Mouse (Mus musculus): ENCODE data around the gene Fars2.
"Not testable (repeated sequence)": the region's sequence is repeated elsewhere in the genome, so short reads cannot be mapped to it uniquely, and the experiment has no call there.

Fars2 gene

DNA sequence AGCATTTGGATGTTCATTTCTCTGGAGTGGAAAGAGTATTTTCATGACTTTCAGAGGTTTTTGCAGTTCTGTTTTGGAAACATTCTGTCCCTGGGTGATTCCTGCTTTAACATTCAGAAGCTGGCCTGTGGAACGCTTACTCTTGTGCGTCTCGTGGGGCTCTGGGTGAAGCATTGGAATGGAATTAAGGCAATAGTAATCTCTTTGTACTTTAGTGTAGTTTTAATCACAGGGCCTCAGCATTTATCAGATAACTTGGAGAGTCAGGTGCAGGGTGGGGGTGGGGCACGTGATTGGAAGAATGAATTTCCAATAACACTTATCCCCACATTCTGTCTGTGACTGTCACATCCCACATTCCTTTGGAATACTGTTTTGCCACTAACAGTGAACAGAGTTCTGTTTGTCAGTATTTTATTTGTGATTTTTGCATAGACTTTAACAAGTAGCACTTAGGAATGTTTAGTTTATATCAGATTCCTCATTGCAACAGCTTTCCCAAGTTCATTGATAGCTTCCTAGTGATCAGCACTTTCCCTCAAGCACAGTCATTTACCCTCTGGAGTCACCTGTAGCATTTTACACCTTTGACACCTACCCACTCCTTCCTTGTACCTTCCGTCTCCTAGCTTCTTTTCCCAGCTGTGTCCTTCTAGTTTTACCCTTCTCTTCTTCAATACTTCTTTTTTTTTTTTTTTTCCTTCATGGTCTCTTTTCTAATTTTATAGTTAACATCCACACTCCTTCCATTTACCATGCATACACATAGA is 23.2 kb downstream of the Fars2 start:
- DNase-seq (ENCODE audit: low spot score) = no peak

DNA sequence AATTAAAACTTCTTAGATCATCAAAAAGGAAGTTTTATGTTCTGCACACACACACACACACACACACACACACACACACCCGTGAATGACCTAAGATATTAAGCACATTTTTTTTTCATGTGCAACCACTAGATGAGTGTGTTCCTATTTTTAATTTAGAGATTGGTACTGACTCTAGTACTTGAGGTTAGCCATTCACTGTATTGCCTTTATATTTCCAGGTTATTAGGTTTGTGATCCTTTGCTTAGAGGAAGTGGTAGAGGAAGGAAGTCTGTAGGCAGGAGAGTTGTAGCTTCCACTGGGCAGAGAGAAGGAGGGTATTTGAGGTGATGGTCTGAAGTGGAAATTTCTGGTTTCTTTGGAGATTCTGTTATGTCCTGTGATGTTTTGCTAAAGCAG is 28.4 kb downstream of the Fars2 start:
- DNase-seq (ENCODE audit: low spot score) = no peak

DNA sequence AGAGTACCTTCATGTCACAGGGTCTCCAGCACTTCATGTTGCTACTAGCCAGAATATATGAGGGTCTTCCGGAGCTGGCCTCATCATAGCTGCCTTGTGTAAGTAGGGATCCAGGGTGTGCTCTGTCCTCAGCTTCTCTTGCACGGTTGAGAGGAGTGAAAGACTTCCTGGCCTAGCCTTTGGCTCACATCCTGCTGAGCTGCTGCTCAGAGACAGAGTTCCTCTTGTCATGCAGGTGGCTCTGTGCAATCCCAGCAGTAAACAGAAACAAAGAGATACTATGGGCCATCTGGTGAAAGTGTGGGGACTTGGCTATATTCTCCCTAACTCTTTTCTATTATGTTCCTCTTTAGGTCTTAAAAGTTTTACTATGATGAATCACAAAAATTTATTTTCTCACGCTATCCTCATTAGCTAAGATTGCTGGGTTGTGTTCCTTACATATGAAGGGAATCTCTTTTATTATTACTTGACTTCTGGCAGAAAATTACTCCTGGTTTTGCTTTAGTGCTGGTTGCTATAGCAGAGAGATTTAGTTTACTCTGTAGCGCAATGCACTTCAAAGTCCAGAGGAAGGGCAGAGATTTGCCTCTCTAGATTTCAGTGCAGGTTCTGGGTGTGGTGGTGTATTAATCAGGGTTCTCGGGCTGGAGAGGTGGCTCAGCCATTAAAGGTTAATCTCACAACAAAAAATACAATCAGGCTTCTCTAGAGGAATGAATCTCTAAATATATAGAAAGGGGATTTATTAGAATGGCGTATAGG is 32.1 kb downstream of the Fars2 start:
- DNase-seq (ENCODE audit: low spot score) = no peak

DNA sequence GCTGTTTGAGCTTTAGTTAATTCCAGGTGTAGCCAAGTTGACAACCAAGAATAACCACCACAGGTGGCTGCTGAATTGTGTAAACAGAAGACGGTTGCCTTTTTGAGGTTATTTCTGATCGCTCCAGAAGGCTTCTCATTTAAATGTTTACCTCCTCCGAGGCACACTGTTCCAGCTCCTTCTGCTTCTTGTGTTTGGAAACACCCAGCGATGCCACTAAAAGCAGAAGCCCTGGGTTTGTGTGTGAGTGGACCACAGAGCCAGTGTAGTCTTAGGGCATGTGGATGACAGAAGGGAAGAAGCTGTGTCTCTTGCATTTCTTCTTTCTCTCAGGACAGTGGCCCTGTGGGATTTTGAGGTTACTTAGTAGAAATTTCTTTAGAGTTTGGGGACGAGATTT is 33.1 kb downstream of the Fars2 start:
- DNase-seq (ENCODE audit: low spot score) = no peak

DNA sequence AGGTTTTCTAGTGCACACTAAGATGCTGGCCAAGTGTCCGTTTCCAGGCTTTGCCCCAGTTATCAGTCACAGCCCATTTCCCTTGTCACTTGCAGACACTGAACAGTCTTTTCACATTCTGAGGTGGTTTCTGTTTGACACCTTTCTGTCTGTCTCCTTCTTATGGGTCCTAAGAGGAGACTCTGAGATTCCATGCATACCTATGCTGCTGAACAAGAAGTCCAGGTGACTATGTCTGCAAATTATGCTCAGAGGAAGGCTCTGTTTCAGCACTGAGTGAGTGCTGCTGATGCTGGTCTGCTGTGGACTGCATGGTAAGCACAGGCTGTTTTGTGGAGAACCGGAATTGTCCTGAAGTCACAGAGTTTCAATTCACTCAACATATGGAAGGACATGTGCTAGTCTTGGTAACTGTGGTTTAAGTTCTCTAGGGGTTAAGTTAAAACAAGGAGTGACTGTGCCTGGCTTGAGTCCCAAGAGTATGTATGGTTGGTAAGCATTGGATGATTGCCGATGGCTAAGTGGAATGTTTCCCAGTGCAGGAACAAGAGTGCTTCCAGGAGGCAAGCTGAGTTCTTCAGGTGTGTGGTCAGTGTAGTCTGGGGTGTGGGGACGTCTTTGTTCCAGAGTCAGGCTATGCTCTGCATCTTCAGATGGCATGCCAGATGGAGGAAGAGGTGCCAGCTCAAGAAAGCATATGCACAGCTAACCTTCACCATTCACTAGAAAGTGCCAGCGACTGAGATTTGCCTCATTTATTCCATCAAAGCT is 35.7 kb downstream of the Fars2 start:
- no peak for DNase-seq (ENCODE audit: low spot score)

DNA sequence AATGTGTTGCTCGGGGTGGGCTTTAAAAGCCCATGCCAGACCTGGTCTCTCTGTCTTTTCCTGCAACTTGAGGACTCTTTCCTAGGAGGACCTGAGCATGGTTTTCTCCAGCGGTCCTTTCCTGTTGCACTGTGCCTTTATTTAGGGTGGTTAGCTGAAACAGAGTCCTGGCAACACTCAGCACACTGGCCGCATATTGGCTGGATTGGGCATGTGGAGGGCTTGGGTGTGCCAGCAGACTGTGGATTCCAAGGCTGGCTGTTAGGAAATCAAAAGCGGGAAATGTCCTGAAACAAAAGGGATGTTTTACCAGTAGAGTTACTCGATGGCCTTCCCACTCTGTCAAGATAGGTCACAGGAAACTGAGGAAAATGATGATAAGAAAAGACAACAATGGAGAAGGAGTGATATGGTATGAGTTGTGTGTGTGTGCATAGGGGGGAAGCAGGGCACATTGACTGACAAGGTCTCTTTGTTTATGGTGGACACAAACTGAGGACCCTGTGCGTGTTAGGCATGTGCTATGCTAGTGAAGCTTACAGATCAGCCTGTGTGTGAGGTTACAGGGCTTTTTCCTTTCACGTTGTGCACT is 39.2 kb downstream of the Fars2 start:
- DNase-seq (ENCODE audit: low spot score) = no peak

DNA sequence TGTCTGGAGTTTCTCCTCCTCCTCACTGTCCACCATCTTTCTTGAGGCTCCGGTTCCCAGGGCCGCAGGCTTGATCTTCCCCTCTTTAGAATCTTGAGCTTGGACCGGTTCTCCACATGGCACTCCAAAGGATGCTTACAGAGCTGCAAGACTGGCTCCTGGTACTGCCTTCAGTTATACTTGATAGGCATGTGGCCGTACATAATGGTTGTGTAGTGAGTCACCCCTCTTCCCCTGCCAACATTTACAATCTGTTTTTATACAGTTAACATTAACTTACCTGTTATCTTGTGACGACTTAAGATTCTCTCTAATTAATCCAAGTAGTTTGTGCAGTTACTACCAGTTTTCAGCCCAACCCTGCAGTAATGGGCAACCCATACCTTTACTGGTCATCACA is 46.2 kb downstream of the Fars2 start:
- no peak for DNase-seq (ENCODE audit: low spot score)

DNA sequence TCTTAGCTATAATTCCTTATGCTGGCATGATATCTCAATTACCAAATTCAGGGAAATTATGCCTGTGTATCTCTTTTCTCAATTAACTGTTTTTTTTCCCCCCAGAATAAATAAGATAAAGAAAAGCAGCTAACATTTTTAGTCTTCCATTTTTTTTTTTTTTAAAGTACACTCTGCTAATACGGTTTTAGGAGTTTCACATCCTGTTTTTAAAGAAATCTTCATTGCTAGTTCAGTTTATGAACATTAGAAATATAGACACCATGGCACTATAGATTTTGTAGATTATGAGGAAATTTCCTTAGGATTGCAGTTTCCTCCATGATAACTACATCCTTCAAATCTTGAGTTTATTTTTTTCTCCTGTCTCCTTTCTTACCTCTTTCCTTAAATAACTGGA is 46.7 kb downstream of the Fars2 start:
- no peak for DNase-seq (ENCODE audit: low spot score)

DNA sequence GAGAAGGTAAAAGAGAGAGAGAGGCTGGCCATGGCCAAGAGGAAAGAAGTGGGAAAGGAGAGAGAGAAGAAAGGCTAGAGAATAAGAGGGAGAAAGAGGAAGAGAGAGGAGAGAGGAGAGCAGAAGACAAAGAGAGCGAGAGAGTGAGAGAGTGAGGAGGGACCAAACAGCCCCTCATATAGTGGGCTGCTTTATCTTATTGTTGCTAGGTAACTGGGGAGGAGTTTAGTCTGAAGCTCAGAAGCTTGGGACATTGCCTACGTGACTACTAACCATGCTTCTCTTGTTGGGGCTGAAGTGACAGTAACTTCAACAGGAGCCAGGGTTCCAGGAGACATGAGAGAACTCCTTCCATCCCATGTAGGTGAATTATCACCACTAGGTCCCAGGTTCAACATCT is 55.8 kb downstream of the Fars2 start:
- not testable (repeated sequence) for DNase-seq (ENCODE audit: low spot score)

DNA sequence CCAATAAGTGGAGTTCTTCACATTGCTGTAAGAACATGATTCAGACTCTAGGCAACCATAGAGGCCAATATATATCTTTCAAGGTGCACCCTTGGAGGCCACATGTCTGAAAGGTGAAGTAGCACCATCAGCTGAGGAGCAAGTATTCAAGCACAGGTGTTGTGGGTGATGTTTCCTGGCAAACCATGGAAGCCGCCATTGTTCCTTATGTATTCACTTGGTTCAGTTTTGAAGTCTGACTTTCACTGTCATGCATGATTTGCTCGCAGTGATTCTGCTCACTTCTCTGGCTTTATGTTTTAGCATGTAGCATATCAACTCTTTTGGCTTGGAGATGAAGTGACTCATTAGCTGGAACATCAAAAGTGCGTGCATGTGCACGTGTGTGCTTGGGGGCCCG is 56.9 kb downstream of the Fars2 start:
- no peak for DNase-seq (ENCODE audit: low spot score)

DNA sequence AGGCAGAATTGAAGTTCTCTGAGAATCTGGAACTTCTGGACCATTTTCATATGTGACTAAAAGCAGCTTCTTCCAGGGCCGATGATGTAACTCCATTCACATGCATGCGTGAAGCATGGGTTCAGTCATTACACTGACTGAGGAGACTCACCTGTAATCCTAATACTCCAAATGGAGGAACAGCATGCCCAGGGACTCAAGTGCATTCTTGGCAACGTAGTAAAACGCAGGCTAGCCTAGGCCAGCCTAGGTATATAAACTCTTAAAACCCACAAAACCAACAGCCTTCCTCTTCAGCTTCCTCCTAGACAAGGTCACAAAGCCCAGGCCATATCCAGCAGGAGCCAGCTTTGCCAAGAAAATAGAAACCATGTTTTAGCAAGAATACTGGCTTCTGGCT is 57.6 kb downstream of the Fars2 start:
- no peak for DNase-seq (ENCODE audit: low spot score)

DNA sequence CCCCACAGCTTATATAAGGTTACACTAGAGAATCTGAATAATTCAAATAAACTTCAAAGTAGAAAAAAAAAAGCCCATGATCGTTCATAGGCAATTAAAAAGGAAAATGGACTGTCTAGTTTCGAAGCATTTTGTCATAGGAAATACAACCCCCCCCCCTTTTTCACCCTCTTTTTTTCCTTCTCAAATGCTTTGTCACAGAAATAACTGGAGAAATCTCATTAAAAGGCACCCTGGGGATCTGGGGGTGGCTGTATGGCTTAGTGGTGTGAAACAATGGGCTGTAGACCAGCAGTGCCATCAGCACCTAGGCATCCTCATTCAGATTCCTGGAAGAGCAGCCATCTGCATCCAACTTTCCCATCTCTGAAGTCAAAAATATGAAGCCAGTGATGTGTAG is 64.0 kb downstream of the Fars2 start:
- no peak for DNase-seq (ENCODE audit: low spot score)

DNA sequence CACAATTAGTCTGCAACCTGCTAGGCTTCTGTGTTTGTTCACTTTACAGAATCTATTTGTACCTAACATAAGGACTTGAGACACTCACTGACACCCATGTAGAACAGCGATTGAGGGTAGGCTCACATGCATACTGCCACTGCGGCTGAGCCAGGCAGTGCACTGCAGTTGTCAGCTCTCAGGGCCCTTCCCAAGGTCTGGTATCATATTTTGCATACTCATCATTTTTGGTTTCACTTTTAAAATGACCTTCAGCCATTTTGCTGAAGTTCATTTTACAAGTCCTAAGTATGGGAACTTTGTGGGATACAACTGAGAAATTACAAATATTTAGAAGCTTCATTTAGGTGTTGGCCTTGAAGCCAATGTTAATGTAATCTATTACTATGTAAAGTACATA is 73.4 kb downstream of the Fars2 start:
- no peak for DNase-seq (ENCODE audit: low spot score)

DNA sequence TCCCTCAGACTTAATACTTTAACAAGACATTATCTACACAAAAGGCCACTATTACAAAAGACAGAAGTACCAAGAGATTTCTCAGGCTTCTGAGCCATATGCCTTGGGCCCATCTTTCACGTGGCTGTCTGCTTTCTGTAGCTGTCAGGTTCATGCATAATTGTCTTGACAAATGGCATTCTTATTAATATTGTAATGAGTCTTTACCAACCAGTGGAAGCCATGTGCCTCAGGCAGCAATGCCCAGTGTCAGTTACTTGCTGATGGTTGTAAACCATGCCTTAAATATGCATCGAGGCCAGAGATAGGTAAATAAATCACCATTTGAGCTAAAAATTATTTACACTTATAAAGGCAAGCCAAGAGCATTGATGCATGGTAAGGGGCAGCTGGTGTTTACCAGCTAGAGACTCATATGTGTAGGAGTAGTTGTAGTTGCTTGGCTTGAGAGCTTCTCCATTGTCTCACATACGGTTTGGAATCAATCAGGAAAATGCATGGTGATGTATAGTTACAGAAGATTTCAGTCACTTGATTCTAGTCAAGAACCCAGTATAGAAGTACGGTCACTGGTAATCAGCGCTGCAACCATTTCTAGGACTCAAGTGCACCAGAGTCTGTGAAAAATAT is 76.4 kb downstream of the Fars2 start:
- no peak for DNase-seq (ENCODE audit: low spot score)

DNA sequence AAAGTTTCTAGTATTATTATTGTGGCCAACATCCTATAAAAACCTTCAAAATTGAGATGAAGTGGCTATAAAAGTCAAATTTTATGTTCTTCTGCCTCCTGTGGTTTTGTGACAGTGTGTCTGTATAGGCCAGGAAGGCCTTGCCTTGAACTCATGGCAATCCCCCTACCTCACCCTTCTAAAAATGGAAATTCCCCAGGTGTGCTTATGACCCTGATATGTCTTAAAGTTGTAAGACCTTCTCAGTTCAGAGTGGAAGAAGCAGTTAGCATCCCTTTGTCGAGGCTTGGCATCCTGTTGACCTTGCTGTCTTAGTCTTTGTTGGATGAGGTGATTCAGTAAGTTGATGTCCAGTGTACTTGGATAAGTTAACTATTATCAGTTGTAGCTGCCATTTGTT is 82.1 kb downstream of the Fars2 start:
- DNase-seq (ENCODE audit: low spot score) = no peak

DNA sequence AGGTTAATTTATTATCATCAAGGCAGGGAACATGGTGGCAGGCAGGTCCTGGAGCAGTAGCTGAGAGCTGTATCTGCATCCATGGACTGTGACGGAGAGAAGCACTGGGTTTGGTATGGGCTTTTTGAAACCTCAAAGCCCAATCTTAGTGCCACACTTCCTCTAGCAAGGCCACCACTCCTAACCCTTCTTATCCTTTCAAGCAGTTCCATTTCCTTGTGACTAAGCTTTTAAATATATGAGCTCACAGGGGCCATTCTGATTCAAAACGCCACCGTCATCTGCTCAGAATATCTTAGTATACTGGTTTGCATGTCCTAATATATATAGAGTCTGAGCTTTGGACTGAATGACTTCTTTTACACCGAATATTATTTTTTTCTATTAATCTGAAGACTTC is 83.2 kb downstream of the Fars2 start:
- DNase-seq (ENCODE audit: low spot score) = no peak

DNA sequence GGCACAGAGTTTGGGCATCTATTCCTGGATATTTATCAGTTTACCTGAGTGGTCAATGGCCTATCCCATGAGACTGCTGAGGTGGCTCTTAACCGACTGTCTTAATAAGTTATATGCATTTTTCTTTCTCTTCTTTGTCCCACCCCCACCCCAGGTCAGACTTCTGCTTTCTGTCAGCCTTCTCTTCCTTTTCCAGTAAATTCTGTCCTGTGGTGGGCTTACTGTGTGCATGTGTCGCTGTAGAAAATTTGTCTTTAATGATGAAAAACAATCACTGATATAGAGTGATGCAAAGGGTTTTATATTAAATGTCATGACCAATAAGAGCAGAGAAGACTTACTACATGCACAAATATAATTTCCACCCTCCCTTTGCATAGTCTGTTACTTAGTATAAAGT is 85.3 kb downstream of the Fars2 start:
- no peak for DNase-seq (ENCODE audit: low spot score)

DNA sequence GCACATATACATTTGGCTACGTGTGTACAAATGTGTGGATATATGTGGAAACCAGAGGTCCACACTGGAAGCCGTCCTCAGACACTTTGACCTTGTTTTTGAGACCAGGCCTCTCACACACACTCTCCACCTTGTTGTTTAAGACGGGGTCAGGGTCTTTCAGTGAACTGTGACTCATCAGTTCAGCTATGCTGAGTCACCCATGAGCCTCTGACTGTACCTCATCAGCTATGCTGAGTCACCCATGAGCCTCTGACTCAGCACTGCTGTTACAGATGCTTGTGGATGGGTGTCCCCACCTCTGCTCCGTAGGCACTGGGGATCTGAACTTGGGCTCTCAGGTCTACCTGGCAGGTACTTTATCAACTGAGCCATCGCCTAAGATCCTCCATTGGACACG is 85.8 kb downstream of the Fars2 start:
- DNase-seq (ENCODE audit: low spot score) = peak; percentile 77

DNA sequence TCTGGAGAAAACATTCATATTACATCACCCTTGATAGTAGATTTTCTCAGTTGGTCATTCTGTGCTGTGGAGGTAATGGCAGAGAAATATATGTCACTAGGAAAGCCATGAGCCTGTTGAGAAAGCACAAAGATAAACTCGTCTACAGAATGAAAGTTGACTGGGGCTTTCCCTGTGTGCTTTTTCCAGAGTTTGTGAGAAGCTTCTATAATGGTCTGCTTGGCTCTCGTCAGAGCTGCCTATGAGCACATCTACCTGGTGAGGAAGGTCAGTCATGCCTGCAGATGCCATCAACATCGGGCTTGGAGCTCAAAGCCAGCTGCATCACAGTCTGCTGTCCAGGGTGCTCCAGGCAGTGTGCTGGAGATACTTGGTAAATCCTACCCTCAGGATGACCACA is 87.1 kb downstream of the Fars2 start:
- DNase-seq (ENCODE audit: low spot score) = no peak

DNA sequence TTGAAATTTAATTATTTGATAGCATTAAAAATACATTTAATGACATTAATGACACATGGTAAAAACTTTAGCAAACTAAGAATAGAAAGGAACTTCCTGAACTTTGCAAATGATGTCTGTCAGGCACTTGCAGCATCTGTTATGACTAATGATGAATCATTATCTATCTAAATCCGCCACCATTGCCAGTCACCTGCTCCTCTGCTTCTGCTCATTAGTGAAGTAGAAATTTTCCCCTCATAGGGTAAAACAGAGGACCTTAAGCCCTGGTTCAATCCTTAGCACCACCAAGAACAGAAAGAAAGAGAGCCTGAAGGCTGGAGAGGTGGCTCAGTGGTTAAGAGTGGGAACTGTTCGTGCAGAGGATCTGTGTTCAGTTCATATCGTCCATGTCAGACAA is 93.8 kb downstream of the Fars2 start:
- DNase-seq (ENCODE audit: low spot score) = no peak

DNA sequence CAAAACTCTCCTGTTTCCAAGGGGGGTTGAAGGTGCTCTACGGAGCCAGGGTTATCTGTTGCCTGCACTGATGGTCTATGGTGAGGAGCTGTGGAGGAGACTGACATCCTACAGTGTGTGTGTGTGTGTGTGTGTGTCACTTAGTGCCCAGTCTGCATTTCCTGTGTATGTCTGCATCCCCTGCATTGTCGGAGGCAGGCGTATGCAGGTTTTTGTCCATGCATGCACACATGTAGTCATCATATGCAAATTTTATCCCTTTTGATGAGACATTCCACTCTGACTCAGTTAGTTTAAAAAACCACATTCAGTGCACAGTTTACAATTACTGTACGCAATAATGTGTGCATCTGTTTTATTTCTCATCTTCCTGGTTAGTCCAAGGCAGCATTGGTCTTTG is 96.8 kb downstream of the Fars2 start:
- DNase-seq (ENCODE audit: low spot score) = no peak

DNA sequence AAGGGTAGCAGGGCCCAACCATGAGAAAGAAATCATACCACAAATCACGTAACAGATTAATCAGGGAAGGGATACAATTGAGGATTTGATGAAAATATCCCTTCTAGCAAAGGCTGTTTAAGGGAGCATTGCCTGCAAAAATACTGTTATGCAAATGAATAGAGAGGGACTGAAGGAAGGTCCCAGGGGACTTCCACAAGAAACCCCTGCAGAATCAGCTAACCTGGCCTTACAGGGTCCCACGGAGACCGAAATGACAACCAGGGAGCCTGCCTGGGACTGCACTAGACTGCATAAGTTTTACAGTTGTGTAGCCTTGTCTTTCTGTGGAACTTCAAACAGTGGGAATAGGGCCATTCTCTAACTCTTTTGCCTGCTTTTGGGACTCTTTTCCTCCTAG is 98.8 kb downstream of the Fars2 start:
- DNase-seq (ENCODE audit: low spot score) = no peak

Measured in spleen, adult 12 weeks (tissue).